ENCODE assay signal across 10 mouse cellular contexts in the genomic region with DNA sequence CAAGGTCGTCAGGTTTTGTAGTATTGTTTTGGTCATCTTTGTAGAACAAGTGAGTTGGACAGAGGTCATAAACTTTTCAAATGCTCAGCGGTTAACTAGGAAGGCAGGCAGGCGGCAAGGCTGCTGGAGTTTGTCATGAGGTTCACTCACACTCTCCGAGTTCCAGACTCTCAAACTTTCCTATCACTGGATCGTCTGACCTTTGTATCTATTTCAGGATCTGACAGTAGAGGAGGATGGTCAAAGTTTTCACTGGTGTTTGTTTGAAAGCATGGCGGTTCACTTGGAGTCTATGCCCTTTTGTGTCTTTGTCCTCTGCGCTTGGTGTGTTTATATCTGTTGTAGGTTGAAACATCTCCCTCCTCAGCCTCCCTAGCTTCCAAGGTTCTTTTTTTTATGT.
A peak's percentile ranks its signal among the peaks of the same experiment; 100 is the strongest.
DNase-seq lines count a peak whose midpoint lies in the region; ATAC-seq lines count a peak whose summit lies in the region.
"Had no signal": no experiment of that assay in that cellular context is flagged by ENCODE, and none has a peak within 500 bp of the region (broad histone marks: within the 10 kb centered on the region; RNA-seq: fewer than 3 reads in every experiment).

No protein-coding gene starts in this region.

- DNase-seq in heart, adult 8-10 months (ENCODE audit: low spot score): no peak
- DNase-seq in neural tube, embryonic 11.5 days (ENCODE audit: low spot score): no peak
- DNase-seq in neural tube, embryonic 10.5 days (ENCODE audit: extremely low spot score, low spot score): no peak
- no peak for DNase-seq in layer of hippocampus, postnatal 36 days
- no peak for DNase-seq in thymus, postnatal 10 days (ENCODE audit: low spot score in 2 of 2)
- DNase-seq: lung, postnatal 14 days had no signal

- H3K4me1 ChIP-seq in heart, embryonic 12.5 days (replicated peaks): peaks cover 21% of the 10 kb centered on the region
- H3K4me1 ChIP-seq in neural tube, embryonic 11.5 days (ENCODE audit: control insufficient read depth, insufficient read depth, low read length): peaks cover 4% of the 10 kb centered on the region
- no peaks in the 10 kb centered on the region for H3K4me1 ChIP-seq in liver, embryonic 12.5 days
- H3K4me1 ChIP-seq in stomach, embryonic 15.5 days: no peaks in the 10 kb centered on the region; the same call in 1 of the 2 replicates

- H3K9me3 ChIP-seq in heart, embryonic 12.5 days (replicated peaks): no peaks in the 10 kb centered on the region
- H3K9me3 ChIP-seq in neural tube, embryonic 11.5 days (ENCODE audit: control insufficient read depth, low read length): no peaks in the 10 kb centered on the region
- no peaks in the 10 kb centered on the region for H3K9me3 ChIP-seq in liver, embryonic 12.5 days (replicated peaks)
- H3K9me3 ChIP-seq in stomach, embryonic 15.5 days: no peaks in the 10 kb centered on the region

- WGBS in heart, embryonic 12.5 days: 28% methylated on average over 7 of the region's 7 CpGs
- 51% methylated on average over 7 of the region's 7 CpGs for WGBS in neural tube, embryonic 11.5 days
- 47% methylated on average over 7 of the region's 7 CpGs for WGBS in liver, embryonic 12.5 days (ENCODE audit: insufficient replicate concordance)
- 61% methylated on average over 7 of the region's 7 CpGs for whole genome bisulfite sequencing in stomach, embryonic 15.5 days

- no peak for ATAC-seq in heart, embryonic 12.5 days (ENCODE audit: insufficient number of reproducible peaks, low FRiP score)
- no peak for ATAC-seq in neural tube, embryonic 11.5 days (ENCODE audit: insufficient read depth, low FRiP score, low TSS enrichment)
- ATAC-seq in liver, embryonic 12.5 days: no peak
- no peak for ATAC-seq in stomach, embryonic 15.5 days (ENCODE audit: insufficient read depth, low FRiP score, low read depth)
- ATAC-seq: CD4-positive, CD25-positive, alpha-beta regulatory T cell, adult 4 months had no signal

- H3K27ac ChIP-seq in heart, embryonic 12.5 days (ENCODE audit: poor library complexity, severe bottlenecking): no peak overlapping the region
- H3K27ac ChIP-seq in neural tube, embryonic 11.5 days (ENCODE audit: low read depth, low read length): no peak overlapping the region
- H3K27ac ChIP-seq in liver, embryonic 12.5 days: 0 out of 2 replicates have a peak overlapping the region, but pooled peaks have one; percentile 20
- no peak overlapping the region for H3K27ac ChIP-seq in stomach, embryonic 15.5 days

- H3K27me3 ChIP-seq in heart, embryonic 12.5 days (replicated peaks): peaks cover 25% of the 10 kb centered on the region
- peaks cover 2% of the 10 kb centered on the region; the same call in 1 of the 2 replicates for H3K27me3 ChIP-seq in neural tube, embryonic 11.5 days (ENCODE audit: control insufficient read depth, insufficient read depth, low read length)
- H3K27me3 ChIP-seq in liver, embryonic 12.5 days (replicated peaks): peaks cover 48% of the 10 kb centered on the region
- no peaks in the 10 kb centered on the region for H3K27me3 ChIP-seq in stomach, embryonic 15.5 days (replicated peaks)

- peak overlapping the region; percentile 94 for H3K4me2 ChIP-seq in heart, embryonic 12.5 days
- peak overlapping the region; percentile 85 for H3K4me2 ChIP-seq in neural tube, embryonic 11.5 days (ENCODE audit: low read depth)
- H3K4me2 ChIP-seq in liver, embryonic 12.5 days: peak overlapping the region; percentile 71
- H3K4me2 ChIP-seq in stomach, embryonic 15.5 days: peak overlapping the region; percentile 84; the same call in 1 of the 2 replicates

- peak overlapping the region; percentile 65; the same call in 1 of the 2 replicates for H3K4me3 ChIP-seq in heart, embryonic 12.5 days
- H3K4me3 ChIP-seq in neural tube, embryonic 11.5 days (ENCODE audit: low read depth, low read length): no peak overlapping the region
- no peak overlapping the region for H3K4me3 ChIP-seq in liver, embryonic 12.5 days
- H3K4me3 ChIP-seq in stomach, embryonic 15.5 days (replicated peaks): no peak overlapping the region

- H3K9ac ChIP-seq in heart, embryonic 12.5 days: no peak overlapping the region
- no peak overlapping the region for H3K9ac ChIP-seq in neural tube, embryonic 11.5 days (ENCODE audit: low read length)
- H3K9ac ChIP-seq in liver, embryonic 12.5 days: no peak overlapping the region
- H3K9ac ChIP-seq in stomach, embryonic 15.5 days: no peak overlapping the region

- no peaks in the 10 kb centered on the region for H3K36me3 ChIP-seq in heart, embryonic 12.5 days
- no peaks in the 10 kb centered on the region for H3K36me3 ChIP-seq in neural tube, embryonic 11.5 days (ENCODE audit: control insufficient read depth, insufficient read depth, low read length)
- no peaks in the 10 kb centered on the region for H3K36me3 ChIP-seq in liver, embryonic 12.5 days
- no peaks in the 10 kb centered on the region for H3K36me3 ChIP-seq in stomach, embryonic 15.5 days
